Mouse (Mus musculus): ENCODE results near the gene Ntm.

The Ntm gene

GRCm38 (mm10) chr9:29319197-29319596 is 643.7 kb downstream of the Ntm start:
- DNase-seq (ENCODE audit: low spot score in 2 of 2), result no peak

GRCm38 (mm10) chr9:29318676-29319162 is 644.2 kb downstream of the Ntm start:
- no peak for DNase-seq (ENCODE audit: low spot score in 2 of 2)

- no peak for DNase-seq (ENCODE audit: low spot score in 2 of 2)
These were observed 645.3 kb downstream of the Ntm start for GRCm38 (mm10) chr9:29317623-29318022.

- DNase-seq (ENCODE audit: low spot score in 2 of 2), result no peak
These were observed 647.1 kb downstream of the Ntm start for GRCm38 (mm10) chr9:29315842-29316241.

GRCm38 (mm10) chr9:29306961-29307360 is 656.0 kb downstream of the Ntm start:
- DNase-seq (ENCODE audit: low spot score in 2 of 2), result no peak

GRCm38 (mm10) chr9:29298340-29298739 is 664.6 kb downstream of the Ntm start:
- DNase-seq (ENCODE audit: low spot score in 2 of 2), result no peak

- no peak for DNase-seq (ENCODE audit: low spot score in 2 of 2)
These were observed 666.2 kb downstream of the Ntm start for GRCm38 (mm10) chr9:29296752-29297151.

- DNase-seq (ENCODE audit: low spot score in 2 of 2), result no peak
These were observed 674.8 kb downstream of the Ntm start for GRCm38 (mm10) chr9:29288003-29288704.

- no peak for DNase-seq (ENCODE audit: low spot score in 2 of 2)
These were observed 677.8 kb downstream of the Ntm start for GRCm38 (mm10) chr9:29285144-29285543.

- no peak for DNase-seq (ENCODE audit: low spot score in 2 of 2)
These were observed 690.1 kb downstream of the Ntm start for GRCm38 (mm10) chr9:29272861-29273260.

GRCm38 (mm10) chr9:29269988-29270387 is 693.0 kb downstream of the Ntm start:
- no peak for DNase-seq (ENCODE audit: low spot score in 2 of 2)

- DNase-seq (ENCODE audit: low spot score in 2 of 2), result no peak
These were observed 693.7 kb downstream of the Ntm start for GRCm38 (mm10) chr9:29269277-29269646.

- DNase-seq (ENCODE audit: low spot score in 2 of 2), result peak; percentile 14 to 18
These were observed 694.2 kb downstream of the Ntm start for GRCm38 (mm10) chr9:29268583-29269276.

- DNase-seq (ENCODE audit: low spot score in 2 of 2), result no peak
These were observed 695.3 kb downstream of the Ntm start for GRCm38 (mm10) chr9:29267663-29268062.

GRCm38 (mm10) chr9:29265177-29265576 is 697.8 kb downstream of the Ntm start:
- no peak for DNase-seq (ENCODE audit: low spot score in 2 of 2)

- DNase-seq (ENCODE audit: low spot score in 2 of 2), result no peak
These were observed 700.1 kb downstream of the Ntm start for GRCm38 (mm10) chr9:29262836-29263235.

- DNase-seq (ENCODE audit: low spot score in 2 of 2), result no peak
These were observed 710.1 kb downstream of the Ntm start for GRCm38 (mm10) chr9:29252866-29253265.

- DNase-seq (ENCODE audit: low spot score in 2 of 2), result no peak
These were observed 712.1 kb downstream of the Ntm start for GRCm38 (mm10) chr9:29250813-29251212.

GRCm38 (mm10) chr9:29247812-29248211 is 715.1 kb downstream of the Ntm start:
- no peak for DNase-seq (ENCODE audit: low spot score in 2 of 2)

- DNase-seq (ENCODE audit: low spot score in 2 of 2), result no peak
These were observed 718.9 kb downstream of the Ntm start for GRCm38 (mm10) chr9:29244006-29244405.

- DNase-seq (ENCODE audit: low spot score in 2 of 2), result no peak
These were observed 720.2 kb downstream of the Ntm start for GRCm38 (mm10) chr9:29242497-29243422.

GRCm38 (mm10) chr9:29240797-29241196 is 722.1 kb downstream of the Ntm start:
- DNase-seq (ENCODE audit: low spot score in 2 of 2), result no peak

All from right cerebral cortex, postnatal 36 days (tissue).